ENCODE assay signal across 18 mouse cellular contexts in genomic region chr1:106185461-106185924, GRCm38 (mm10). TPM values are rescaled to one million over a fixed set of nuclear protein-coding genes. Genes with fewer than 3 reads are reported as not detected.
DNase-seq lines count a peak whose midpoint lies in the region; ATAC-seq and TF ChIP-seq lines count a peak whose summit lies in the region.
"Had no signal": no experiment of that assay in that cellular context is flagged by ENCODE, and none has a peak within 500 bp of the region (broad histone marks: within the 10 kb centered on the region; RNA-seq: fewer than 3 reads in every experiment).

No protein-coding gene starts in this region.

- H3K27ac ChIP-seq in hindbrain, postnatal 0 days = no peak overlapping the region
- no peak overlapping the region for H3K27ac ChIP-seq in hindbrain, embryonic 16.5 days (ENCODE audit: low read depth, low read length)
- H3K27ac ChIP-seq in embryonic facial prominence, embryonic 12.5 days = 0 out of 2 replicates have a peak overlapping the region, but pooled peaks have one; percentile 23
- no peak overlapping the region; the same call in 1 of the 2 replicates for H3K27ac ChIP-seq in forebrain, embryonic 13.5 days
- H3K27ac ChIP-seq in limb, embryonic 12.5 days = peak overlapping the region; percentile 42; the same call in 1 of the 2 replicates
- H3K27ac ChIP-seq: liver, embryonic 13.5 days; lung, embryonic 15.5 days; macrophage; midbrain, embryonic 15.5 days; stomach, postnatal 0 days had no signal

- no peak for DNase-seq in hindbrain, postnatal 0 days (ENCODE audit: low spot score)
- DNase-seq in cerebellum, postnatal 4 days (ENCODE audit: low spot score in 2 of 2) = no peak
- DNase-seq in thymus, adult 18-20 months = no peak
- DNase-seq: cerebellum, adult 11 months; cerebellum, postnatal 25 days; heart, postnatal 10 days; kidney, postnatal 4 days; liver, embryonic 13.5 days; right cerebral cortex, postnatal 14 days; thymus, postnatal 25 days had no signal

- ATAC-seq in hindbrain, postnatal 0 days = 0 out of 2 replicates have a peak, but pooled peaks have one; percentile 18
- ATAC-seq in hindbrain, embryonic 16.5 days = no peak
- ATAC-seq in embryonic facial prominence, embryonic 12.5 days (ENCODE audit: insufficient number of reproducible peaks, insufficient read depth, low FRiP score, low TSS enrichment) = no peak
- peak; percentile 56; the same call in 1 of the 2 replicates for ATAC-seq in forebrain, embryonic 13.5 days
- ATAC-seq in limb, embryonic 12.5 days (ENCODE audit: insufficient number of reproducible peaks, insufficient read depth, low FRiP score, low TSS enrichment, low read depth) = no peak
- ATAC-seq: midbrain, embryonic 15.5 days had no signal

- 0 out of 2 replicates have a peak, but pooled peaks cover 3% of the 10 kb centered on the region for H3K4me1 ChIP-seq in hindbrain, postnatal 0 days (ENCODE audit: insufficient read depth, low read length)
- H3K4me1 ChIP-seq in hindbrain, embryonic 16.5 days (ENCODE audit: control insufficient read depth, insufficient read depth, low read depth, low read length) = peaks cover 9% of the 10 kb centered on the region; the same call in 1 of the 2 replicates
- peaks cover 15% of the 10 kb centered on the region for H3K4me1 ChIP-seq in embryonic facial prominence, embryonic 12.5 days
- peaks cover 33% of the 10 kb centered on the region for H3K4me1 ChIP-seq in forebrain, embryonic 13.5 days
- H3K4me1 ChIP-seq in limb, embryonic 12.5 days (replicated peaks) = peaks cover 17% of the 10 kb centered on the region
- H3K4me1 ChIP-seq: liver, embryonic 13.5 days; lung, embryonic 15.5 days had no signal

- no peak overlapping the region for H3K4me2 ChIP-seq in hindbrain, postnatal 0 days (ENCODE audit: low read depth, low read length)
- no peak overlapping the region for H3K4me2 ChIP-seq in hindbrain, embryonic 16.5 days (ENCODE audit: low read length)
- no peak overlapping the region for H3K4me2 ChIP-seq in embryonic facial prominence, embryonic 12.5 days (replicated peaks)
- no peak overlapping the region for H3K4me2 ChIP-seq in forebrain, embryonic 13.5 days
- H3K4me2 ChIP-seq in limb, embryonic 12.5 days = no peak overlapping the region
- H3K4me2 ChIP-seq: liver, embryonic 13.5 days; lung, embryonic 15.5 days; midbrain, embryonic 15.5 days had no signal

- H3K27me3 ChIP-seq in hindbrain, postnatal 0 days (ENCODE audit: insufficient read depth, low read length) = no peaks in the 10 kb centered on the region
- no peaks in the 10 kb centered on the region for H3K27me3 ChIP-seq in hindbrain, embryonic 16.5 days (replicated peaks; ENCODE audit: control insufficient read depth, insufficient read depth, low read length)
- H3K27me3 ChIP-seq in embryonic facial prominence, embryonic 12.5 days = no peaks in the 10 kb centered on the region
- no peaks in the 10 kb centered on the region for H3K27me3 ChIP-seq in forebrain, embryonic 13.5 days
- H3K27me3 ChIP-seq in limb, embryonic 12.5 days = no peaks in the 10 kb centered on the region
- H3K27me3 ChIP-seq: liver, embryonic 13.5 days; lung, embryonic 15.5 days; midbrain, embryonic 15.5 days had no signal

- 58% methylated on average over 2 of the region's 2 CpGs for WGBS in hindbrain, postnatal 0 days
- WGBS in hindbrain, embryonic 16.5 days = 41% methylated on average over 2 of the region's 2 CpGs
- 53% methylated on average over 2 of the region's 2 CpGs for WGBS in embryonic facial prominence, embryonic 12.5 days
- 10% methylated on average over 2 of the region's 2 CpGs for WGBS in forebrain, embryonic 13.5 days
- WGBS in limb, embryonic 12.5 days = 48% methylated on average over 2 of the region's 2 CpGs

- H3K9me3 ChIP-seq in hindbrain, postnatal 0 days (ENCODE audit: low read length) = no peaks in the 10 kb centered on the region
- H3K9me3 ChIP-seq in hindbrain, embryonic 16.5 days (ENCODE audit: control insufficient read depth, low read length) = no peaks in the 10 kb centered on the region
- no peaks in the 10 kb centered on the region for H3K9me3 ChIP-seq in embryonic facial prominence, embryonic 12.5 days
- no peaks in the 10 kb centered on the region for H3K9me3 ChIP-seq in forebrain, embryonic 13.5 days (replicated peaks)
- no peaks in the 10 kb centered on the region for H3K9me3 ChIP-seq in limb, embryonic 12.5 days
- H3K9me3 ChIP-seq: liver, embryonic 13.5 days; lung, embryonic 15.5 days; midbrain, embryonic 15.5 days had no signal

- no peak overlapping the region for H3K9ac ChIP-seq in hindbrain, postnatal 0 days (replicated peaks; ENCODE audit: low read length)
- no peak overlapping the region for H3K9ac ChIP-seq in hindbrain, embryonic 16.5 days (ENCODE audit: low read depth, low read length)
- no peak overlapping the region for H3K9ac ChIP-seq in embryonic facial prominence, embryonic 12.5 days
- no peak overlapping the region for H3K9ac ChIP-seq in forebrain, embryonic 13.5 days
- H3K9ac ChIP-seq in limb, embryonic 12.5 days (replicated peaks) = no peak overlapping the region
- H3K9ac ChIP-seq: liver, embryonic 13.5 days; lung, embryonic 15.5 days; midbrain, embryonic 15.5 days had no signal

- no peaks in the 10 kb centered on the region for H3K36me3 ChIP-seq in hindbrain, postnatal 0 days (ENCODE audit: insufficient read depth, low read length)
- no peaks in the 10 kb centered on the region for H3K36me3 ChIP-seq in hindbrain, embryonic 16.5 days (ENCODE audit: control insufficient read depth, insufficient read depth, low read length)
- no peaks in the 10 kb centered on the region for H3K36me3 ChIP-seq in embryonic facial prominence, embryonic 12.5 days
- no peaks in the 10 kb centered on the region for H3K36me3 ChIP-seq in forebrain, embryonic 13.5 days (ENCODE audit: poor library complexity, severe bottlenecking)
- H3K36me3 ChIP-seq in limb, embryonic 12.5 days = no peaks in the 10 kb centered on the region
- H3K36me3 ChIP-seq: liver, embryonic 13.5 days; lung, embryonic 15.5 days; midbrain, embryonic 15.5 days had no signal

- TF ChIP-seq CTCF in hindbrain, postnatal 0 days (IDR thresholded peaks at IDR 0.05; ENCODE audit: low read depth) = no peak

- H3K4me3 ChIP-seq in hindbrain, postnatal 0 days (ENCODE audit: low read length) = no peak overlapping the region
- no peak overlapping the region for H3K4me3 ChIP-seq in hindbrain, embryonic 16.5 days (ENCODE audit: low read length)
- H3K4me3 ChIP-seq in embryonic facial prominence, embryonic 12.5 days = no peak overlapping the region
- H3K4me3 ChIP-seq in forebrain, embryonic 13.5 days = no peak overlapping the region
- no peak overlapping the region for H3K4me3 ChIP-seq in limb, embryonic 12.5 days (replicated peaks)
- H3K4me3 ChIP-seq: liver, embryonic 13.5 days; lung, embryonic 15.5 days; midbrain, embryonic 15.5 days had no signal

RNA-seq across cellular contexts. Expression of gene Phlpp1, which starts 13.9 kb away (rescaled TPM):
- total RNA-seq in hindbrain, postnatal 0 days (2014; rRNA removed) = 38.0 and 38.1 TPM in 2 replicates
- 6.0 and 6.4 TPM in 2 replicates for polyA plus RNA-seq in hindbrain, postnatal 0 days (2015; fragmentation: Nextera tagmentation; extraction: Ambion mirVana)
- polyA plus RNA-seq in hindbrain, embryonic 16.5 days (2015; fragmentation: Nextera tagmentation; extraction: Ambion mirVana) = 7.3 and 7.4 TPM in 2 replicates
- polyA plus RNA-seq in embryonic facial prominence, embryonic 12.5 days (2016; fragmentation: Nextera tagmentation; extraction: Ambion mirVana) = 5.0 and 5.1 TPM in 2 replicates
- 8.0 and 8.8 TPM in 2 replicates for polyA plus RNA-seq in forebrain, embryonic 13.5 days (2015; fragmentation: Nextera tagmentation; extraction: Ambion mirVana)
- polyA plus RNA-seq in limb, embryonic 12.5 days (2016; fragmentation: Nextera tagmentation; extraction: Ambion mirVana) = 4.3 and 5.3 TPM in 2 replicates

Comparison
In these comparisons a context has a peak if more than half of its experiments do, and no peak if none do; other contexts are left out.
1. ATAC-seq: peak in hindbrain, postnatal 0 days (single experiment) and forebrain, embryonic 13.5 days (single experiment); none in hindbrain, embryonic 16.5 days (single experiment), embryonic facial prominence, embryonic 12.5 days (single experiment) and limb, embryonic 12.5 days (single experiment).
2. H3K27ac ChIP-seq: peak in embryonic facial prominence, embryonic 12.5 days (single experiment) and limb, embryonic 12.5 days (single experiment); none in hindbrain, postnatal 0 days (single experiment), hindbrain, embryonic 16.5 days (single experiment) and forebrain, embryonic 13.5 days (single experiment).